ENCODE assay signal across 9 mouse cellular contexts in genomic region chrX:166416196-166416595, GRCm38 (mm10). TPM values are rescaled to one million over a fixed set of nuclear protein-coding genes. Genes with fewer than 3 reads are reported as not detected.
DNase-seq lines count a peak whose midpoint lies in the region; ATAC-seq lines count a peak whose summit lies in the region.
"Had no signal": no experiment of that assay in that cellular context is flagged by ENCODE, and none has a peak within 500 bp of the region (broad histone marks: within the 10 kb centered on the region; RNA-seq: fewer than 3 reads in every experiment).

No protein-coding gene starts in this region.

- no peak overlapping the region for H3K4me3 ChIP-seq in limb, embryonic 11.5 days (ENCODE audit: low read depth, low read length)
- no peak overlapping the region for H3K4me3 ChIP-seq in limb, embryonic 10.5 days

- DNase-seq in embryo, embryonic 10 days (ENCODE audit: low spot score) = peak; percentile 51
- DNase-seq in embryo, embryonic 9.5 days (ENCODE audit: extremely low spot score) = no peak
- DNase-seq in limb, embryonic 11.5 days (ENCODE audit: low spot score) = peak; percentile 31
- DNase-seq in limb, embryonic 10.5 days (ENCODE audit: low spot score) = no peak
- peak; percentile 2 for DNase-seq in T-cell, adult 2 months (ENCODE audit: low spot score)
- DNase-seq in naive thymus-derived CD4-positive, alpha-beta T cell, adult 2 months (ENCODE audit: low read depth) = peak; percentile 31

- no peaks in the 10 kb centered on the region for H3K9me3 ChIP-seq in limb, embryonic 11.5 days (ENCODE audit: control insufficient read depth, low read length)
- H3K9me3 ChIP-seq in limb, embryonic 10.5 days (replicated peaks) = no peaks in the 10 kb centered on the region
- H3K9me3 ChIP-seq: G1E had no signal

- no peaks in the 10 kb centered on the region for H3K27me3 ChIP-seq in limb, embryonic 11.5 days (ENCODE audit: control insufficient read depth, insufficient read depth, low read length)
- H3K27me3 ChIP-seq in limb, embryonic 10.5 days (ENCODE audit: low read depth, poor library complexity, severe bottlenecking) = peaks cover 22% of the 10 kb centered on the region

- no peak for ATAC-seq in limb, embryonic 11.5 days (ENCODE audit: insufficient number of reproducible peaks, low FRiP score, low TSS enrichment, low read depth)
- peak; percentile 59; the same call in 1 of the 2 replicates for ATAC-seq in erythroid progenitor cell, adult 5-6 weeks (replicated peaks; ENCODE audit: low FRiP score, poor library complexity, severe bottlenecking)
- no peak for ATAC-seq in monocyte, adult 5-6 weeks (replicated peaks; ENCODE audit: insufficient number of reproducible peaks, low FRiP score, low TSS enrichment, poor library complexity, severe bottlenecking)

- WGBS in limb, embryonic 11.5 days = 85% methylated on average over 5 of the region's 6 CpGs
- WGBS in limb, embryonic 10.5 days = 85% methylated on average over 5 of the region's 6 CpGs

- no peak overlapping the region for H3K4me2 ChIP-seq in limb, embryonic 11.5 days (ENCODE audit: low read depth, severe bottlenecking)

- no peak overlapping the region for H3K9ac ChIP-seq in limb, embryonic 11.5 days (ENCODE audit: low read length)

- no peaks in the 10 kb centered on the region for H3K4me1 ChIP-seq in limb, embryonic 11.5 days (ENCODE audit: control insufficient read depth, insufficient read depth, low read length)
- no peaks in the 10 kb centered on the region for H3K4me1 ChIP-seq in limb, embryonic 10.5 days

- H3K27ac ChIP-seq in limb, embryonic 11.5 days (replicated peaks; ENCODE audit: low read depth, low read length) = no peak overlapping the region
- no peak overlapping the region for H3K27ac ChIP-seq in limb, embryonic 10.5 days

- H3K36me3 ChIP-seq in limb, embryonic 11.5 days (ENCODE audit: control insufficient read depth, insufficient read depth, low read length) = no peaks in the 10 kb centered on the region
- peaks cover 4% of the 10 kb centered on the region; the same call in 1 of the 2 replicates for H3K36me3 ChIP-seq in limb, embryonic 10.5 days

RNA-seq across cellular contexts. Expression of gene Trappc2, which starts 24.2 kb away (rescaled TPM):
- polyA plus RNA-seq in limb, embryonic 11.5 days (2014; fragmentation: Nextera tagmentation; extraction: Ambion mirVana) = 17.1 and 17.3 TPM in 2 replicates
- polyA plus RNA-seq in limb, embryonic 10.5 days (2016; fragmentation: Nextera tagmentation; extraction: Ambion mirVana) = 15.3 and 18.9 TPM in 2 replicates
- total RNA-seq in erythroid progenitor cell, adult 5-6 weeks (2015; ENCODE audit: low replicate concordance) = 2.9 and 3.6 TPM in 2 replicates
- 1.7 and 7.4 TPM in 2 replicates for total RNA-seq in erythroid progenitor cell, adult 5-6 weeks (2017; ENCODE audit: low replicate concordance)
- 11.4 to 20.1 TPM (median 15.0 TPM) in 3 replicates for total RNA-seq in monocyte, adult 5-6 weeks (2017)

RNA-seq across cellular contexts. Expression of gene Ofd1, which starts 24.3 kb away (rescaled TPM):
- 9.2 and 9.3 TPM in 2 replicates for polyA plus RNA-seq in limb, embryonic 11.5 days (2014; fragmentation: Nextera tagmentation; extraction: Ambion mirVana)
- 6.7 and 8.6 TPM in 2 replicates for polyA plus RNA-seq in limb, embryonic 10.5 days (2016; fragmentation: Nextera tagmentation; extraction: Ambion mirVana)
- 7.9 and 9.6 TPM in 2 replicates for total RNA-seq in erythroid progenitor cell, adult 5-6 weeks (2015; ENCODE audit: low replicate concordance)
- total RNA-seq in erythroid progenitor cell, adult 5-6 weeks (2017; ENCODE audit: low replicate concordance) = 6.2 and 11.2 TPM in 2 replicates
- 9.7 to 16.6 TPM (median 15.2 TPM) in 3 replicates for total RNA-seq in monocyte, adult 5-6 weeks (2017)

Comparison
In these comparisons a context has a peak if more than half of its experiments do, and no peak if none do; other contexts are left out.
1. DNase-seq: peak in embryo, embryonic 10 days (single experiment), limb, embryonic 11.5 days (single experiment), T-cell, adult 2 months (single experiment) and naive thymus-derived CD4-positive, alpha-beta T cell, adult 2 months (single experiment); none in embryo, embryonic 9.5 days (single experiment) and limb, embryonic 10.5 days (single experiment).